Mouse (Mus musculus): ENCODE measurements around the gene Myom1. TPM values are rescaled to one million over a fixed set of nuclear protein-coding genes. Genes with fewer than 3 reads are reported as not detected.

Gene Myom1
- total and polyA plus RNA-seq, 2 experiments from 2014 or later: 238 to 392 TPM

DNA sequence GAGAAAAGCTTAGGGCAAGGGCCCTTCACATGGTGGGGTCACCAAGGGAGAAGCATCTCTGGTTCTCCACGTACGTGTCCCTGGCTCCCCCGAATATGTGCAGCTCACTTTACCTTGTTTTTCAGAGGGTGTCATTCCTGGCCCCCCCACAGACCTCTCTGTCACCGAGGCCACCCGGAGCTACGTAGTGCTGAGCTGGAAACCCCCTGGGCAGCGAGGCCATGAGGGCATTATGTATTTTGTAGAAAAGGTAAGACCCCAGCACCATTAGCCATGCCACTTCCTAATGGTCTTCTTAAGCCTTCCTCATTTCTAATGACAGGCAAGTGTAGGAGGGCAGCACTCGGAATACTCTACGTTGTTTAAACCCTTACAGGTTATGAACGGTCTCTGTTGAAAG lies 69.5 kb downstream of the Myom1 start:
- no peak for ATAC-seq (ENCODE audit: insufficient read depth, low read depth)
- H3K36me3 ChIP-seq (replicated peaks; ENCODE audit: control insufficient read depth, insufficient read depth, low read length): peaks cover 84% of the 10 kb centered on the region
- 92% methylated on average over 10 of the region's 10 CpGs for WGBS

GRCm38 (mm10) chr17:71074386-71074785 lies 72.0 kb downstream of the Myom1 start:
- DNase-seq (ENCODE audit: low spot score) (no peak), ATAC-seq (ENCODE audit: insufficient read depth, low read depth) (no peak)
- Histone ChIP-seq H3K9me3 (replicated peaks; ENCODE audit: control insufficient read depth, low read length) (no peaks in the 10 kb centered on the region), H3K4me3 (ENCODE audit: low read depth, low read length) (no peak overlapping the region), H3K27ac (ENCODE audit: low read depth) (no peak overlapping the region), H3K27me3 (ENCODE audit: control insufficient read depth, insufficient read depth, low read length) (no peaks in the 10 kb centered on the region), H3K4me2 (ENCODE audit: low read depth, low read length) (no peak overlapping the region), H3K36me3 (replicated peaks; ENCODE audit: control insufficient read depth, insufficient read depth, low read length) (peaks cover 79% of the 10 kb centered on the region), H3K9ac (replicated peaks; ENCODE audit: low read depth, low read length) (no peak overlapping the region), H3K4me1 (ENCODE audit: control insufficient read depth, insufficient read depth) (no peaks in the 10 kb centered on the region)
- WGBS: 55% methylated on average over 4 of the region's 4 CpGs
- TF ChIP-seq CTCF (IDR thresholded peaks at IDR 0.05; ENCODE audit: low read depth): no peak
- TF ChIP-seq EP300 (IDR thresholded peaks at IDR 0.05; ENCODE audit: low read depth): no peak

More for the DNA sequence above, 69.5 kb downstream of the Myom1 start:
- no peak overlapping the region for H3K4me3 ChIP-seq (ENCODE audit: low read depth, low read length)
- no peaks in the 10 kb centered on the region for H3K4me1 ChIP-seq (ENCODE audit: control insufficient read depth, insufficient read depth)
- H3K4me2 ChIP-seq (ENCODE audit: low read depth, low read length): no peak overlapping the region
- no peak overlapping the region for H3K27ac ChIP-seq (ENCODE audit: low read depth)
- no peaks in the 10 kb centered on the region for H3K27me3 ChIP-seq (ENCODE audit: control insufficient read depth, insufficient read depth, low read length)
- TF ChIP-seq CTCF (IDR thresholded peaks at IDR 0.05; ENCODE audit: low read depth): no peak
- no peak for TF ChIP-seq EP300 (IDR thresholded peaks at IDR 0.05; ENCODE audit: low read depth)
- no peak for DNase-seq (ENCODE audit: low spot score)
- H3K9me3 ChIP-seq (replicated peaks; ENCODE audit: control insufficient read depth, low read length): no peaks in the 10 kb centered on the region
- H3K9ac ChIP-seq (replicated peaks; ENCODE audit: low read depth, low read length): no peak overlapping the region

GRCm38 (mm10) chr17:71081986-71082385 lies 79.6 kb downstream of the Myom1 start:
- Histone ChIP-seq H3K9ac (replicated peaks; ENCODE audit: low read depth, low read length) (no peak overlapping the region), H3K27me3 (ENCODE audit: control insufficient read depth, insufficient read depth, low read length) (no peaks in the 10 kb centered on the region), H3K27ac (ENCODE audit: low read depth) (no peak overlapping the region), H3K4me1 (ENCODE audit: control insufficient read depth, insufficient read depth) (no peaks in the 10 kb centered on the region), H3K9me3 (replicated peaks; ENCODE audit: control insufficient read depth, low read length) (no peaks in the 10 kb centered on the region), H3K36me3 (replicated peaks; ENCODE audit: control insufficient read depth, insufficient read depth, low read length) (peaks cover 72% of the 10 kb centered on the region), H3K4me2 (ENCODE audit: low read depth, low read length) (no peak overlapping the region), H3K4me3 (ENCODE audit: low read depth, low read length) (no peak overlapping the region)
- DNase-seq (ENCODE audit: low spot score): no peak
- WGBS: 49% methylated on average over 7 of the region's 7 CpGs
- no peak for TF ChIP-seq EP300 (IDR thresholded peaks at IDR 0.05; ENCODE audit: low read depth)
- TF ChIP-seq CTCF (IDR thresholded peaks at IDR 0.05; ENCODE audit: low read depth): no peak
- ATAC-seq (ENCODE audit: insufficient read depth, low read depth): no peak; the same call in 1 of the 2 replicates

GRCm38 (mm10) chr17:71086969-71087368 lies 84.5 kb downstream of the Myom1 start:
- Histone ChIP-seq H3K27ac (ENCODE audit: low read depth) (no peak overlapping the region), H3K36me3 (replicated peaks; ENCODE audit: control insufficient read depth, insufficient read depth, low read length) (peaks cover 68% of the 10 kb centered on the region), H3K9ac (replicated peaks; ENCODE audit: low read depth, low read length) (no peak overlapping the region), H3K9me3 (replicated peaks; ENCODE audit: control insufficient read depth, low read length) (no peaks in the 10 kb centered on the region), H3K27me3 (ENCODE audit: control insufficient read depth, insufficient read depth, low read length) (no peaks in the 10 kb centered on the region), H3K4me3 (ENCODE audit: low read depth, low read length) (no peak overlapping the region), H3K4me1 (ENCODE audit: control insufficient read depth, insufficient read depth) (no peaks in the 10 kb centered on the region), H3K4me2 (ENCODE audit: low read depth, low read length) (no peak overlapping the region)
- ATAC-seq (ENCODE audit: insufficient read depth, low read depth): no peak
- no peak for DNase-seq (ENCODE audit: low spot score)
- 55% methylated on average over 4 of the region's 4 CpGs for WGBS
- TF ChIP-seq EP300 (IDR thresholded peaks at IDR 0.05; ENCODE audit: low read depth) (no peak), CTCF (IDR thresholded peaks at IDR 0.05; ENCODE audit: low read depth) (peak; percentile 36)

DNA sequence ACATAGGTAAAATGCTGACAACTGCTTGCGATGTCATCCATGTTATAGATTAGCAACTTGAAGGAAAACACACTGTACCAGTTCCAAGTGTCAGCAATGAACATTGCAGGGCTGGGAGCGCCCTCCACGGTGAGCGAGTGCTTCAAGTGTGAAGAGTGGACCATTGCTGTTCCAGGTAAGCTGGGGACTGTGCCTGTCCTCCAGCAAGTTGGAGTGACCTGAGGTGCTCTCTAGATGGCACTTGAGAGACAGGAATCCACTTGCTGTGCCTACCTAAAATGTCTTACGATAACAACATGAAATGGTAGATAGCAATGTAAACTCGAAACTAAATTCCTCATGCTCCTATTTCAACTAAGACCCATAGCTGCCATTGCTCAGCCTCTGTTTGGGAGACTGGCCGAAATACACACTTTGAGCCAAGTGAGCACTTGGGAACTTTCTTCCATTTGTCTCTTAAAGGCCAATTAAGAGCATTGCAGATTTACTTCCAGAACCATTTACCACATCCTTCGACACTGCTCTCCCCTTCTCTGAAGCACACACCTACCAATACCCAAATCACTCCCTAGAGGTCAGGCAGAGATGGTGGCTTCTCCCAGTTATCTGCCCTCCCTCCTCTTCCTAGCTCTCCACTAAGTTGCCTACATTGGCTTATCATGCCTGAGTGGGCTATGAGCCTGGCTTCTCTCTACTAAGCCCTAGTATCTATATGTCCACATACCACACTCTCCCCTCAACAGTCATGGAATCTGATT lies 85.1 kb downstream of the Myom1 start:
- Histone ChIP-seq H3K36me3 (replicated peaks; ENCODE audit: control insufficient read depth, insufficient read depth, low read length) (peaks cover 68% of the 10 kb centered on the region), H3K9ac (replicated peaks; ENCODE audit: low read depth, low read length) (no peak overlapping the region), H3K9me3 (replicated peaks; ENCODE audit: control insufficient read depth, low read length) (no peaks in the 10 kb centered on the region), H3K4me2 (ENCODE audit: low read depth, low read length) (no peak overlapping the region), H3K4me3 (ENCODE audit: low read depth, low read length) (no peak overlapping the region), H3K27me3 (ENCODE audit: control insufficient read depth, insufficient read depth, low read length) (no peaks in the 10 kb centered on the region), H3K4me1 (ENCODE audit: control insufficient read depth, insufficient read depth) (no peaks in the 10 kb centered on the region), H3K27ac (ENCODE audit: low read depth) (no peak overlapping the region)
- no peak for TF ChIP-seq EP300 (IDR thresholded peaks at IDR 0.05; ENCODE audit: low read depth)
- no peak for TF ChIP-seq CTCF (IDR thresholded peaks at IDR 0.05; ENCODE audit: low read depth)
- ATAC-seq (ENCODE audit: insufficient read depth, low read depth) (no peak), DNase-seq (ENCODE audit: low spot score) (no peak)
- 75% methylated on average over 8 of the region's 8 CpGs for WGBS

DNA sequence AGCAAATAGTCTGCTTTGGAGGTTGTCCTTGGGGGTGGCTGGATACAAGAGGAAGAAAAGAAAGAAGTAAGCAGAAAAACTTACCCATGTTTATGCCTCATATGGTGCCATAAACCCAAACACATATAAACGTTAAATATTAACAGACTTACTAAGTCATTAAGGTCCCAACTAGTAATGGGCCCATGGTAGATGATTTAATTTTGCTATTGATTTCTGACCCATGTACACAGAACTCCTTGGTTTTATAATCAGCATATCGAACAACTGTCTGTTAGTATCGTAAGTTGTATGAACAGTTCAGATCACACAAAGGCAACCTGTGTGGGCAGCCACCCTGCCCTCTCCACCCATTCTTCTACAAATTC lies 85.7 kb downstream of the Myom1 start:
- Histone ChIP-seq H3K4me3 (ENCODE audit: low read depth, low read length) (no peak overlapping the region), H3K27me3 (ENCODE audit: control insufficient read depth, insufficient read depth, low read length) (no peaks in the 10 kb centered on the region), H3K36me3 (replicated peaks; ENCODE audit: control insufficient read depth, insufficient read depth, low read length) (peaks cover 68% of the 10 kb centered on the region), H3K4me1 (ENCODE audit: control insufficient read depth, insufficient read depth) (no peaks in the 10 kb centered on the region), H3K9me3 (replicated peaks; ENCODE audit: control insufficient read depth, low read length) (no peaks in the 10 kb centered on the region), H3K27ac (ENCODE audit: low read depth) (no peak overlapping the region), H3K9ac (replicated peaks; ENCODE audit: low read depth, low read length) (no peak overlapping the region), H3K4me2 (ENCODE audit: low read depth, low read length) (no peak overlapping the region)
- no peak for TF ChIP-seq EP300 (IDR thresholded peaks at IDR 0.05; ENCODE audit: low read depth)
- no peak for TF ChIP-seq CTCF (IDR thresholded peaks at IDR 0.05; ENCODE audit: low read depth)
- no peak for DNase-seq (ENCODE audit: low spot score)
- no peak for ATAC-seq (ENCODE audit: insufficient read depth, low read depth)
- WGBS: 94% methylated on average over 3 of the region's 3 CpGs
